Mouse (Mus musculus) olfactory bulb, adult 2 months (tissue): ENCODE results near the gene Tmem256.

Experiments
- CTCF ChIP-seq: fragments of 200-500 bp; IDR thresholded peaks from 2 replicates; pipeline ENCODE4 v1.5.1; 2012; ENCODE audit warnings: low read depth, mild to moderate bottlenecking, low read length, moderate library complexity; ENCODE audit not compliant: insufficient read depth
- POLR2A ChIP-seq: fragments of 200-500 bp; IDR thresholded peaks from 2 replicates; pipeline ENCODE4 v1.6.1; 2012; ENCODE audit warnings: mild to moderate bottlenecking, low read depth, low read length, moderate library complexity; ENCODE audit not compliant: insufficient read depth

DNA sequence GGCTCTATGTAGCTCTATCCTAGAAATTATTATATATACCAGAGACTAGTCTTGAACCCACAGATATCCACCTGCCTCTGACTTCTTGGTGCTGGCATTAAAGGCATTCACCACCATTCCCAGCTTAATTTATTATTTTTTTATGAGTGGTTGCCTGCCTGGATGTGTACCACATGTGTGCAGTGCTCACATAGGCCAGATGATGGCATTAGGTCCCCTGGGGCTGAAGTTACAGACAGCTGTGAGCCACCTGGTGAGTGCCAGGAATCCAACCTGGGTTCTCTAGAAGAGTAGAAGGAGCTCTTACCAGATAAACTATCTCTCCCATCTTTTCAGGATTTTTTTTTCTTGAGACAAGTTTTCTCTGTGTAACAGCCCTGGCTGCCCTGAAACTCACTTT lies 28.0 kb upstream of the Tmem256 start:
- no peak for TF ChIP-seq POLR2A
- no peak for TF ChIP-seq CTCF
